Mouse (Mus musculus) forelimb bud, embryonic 11.5 days (tissue): ENCODE results near the gene Lasp1.
"Not testable (repeated sequence)": the region's sequence is repeated elsewhere in the genome, so short reads cannot be mapped to it uniquely, and the experiment has no call there.

Experiments used
- DNase-seq: peaks from one replicate; pipeline ENCODE4 v3.0.0-alpha.2; 2012; ENCODE audit warnings: low read depth, low spot score

The Lasp1 gene

GRCm38 (mm10) chr11:97798782-97799145 lies at the start of gene Lasp1:
TSS of gene Lasp1 (plus strand) at chr11:97799000.
- peak; percentile 89 for DNase-seq

- no peak for DNase-seq
Observed at GRCm38 (mm10) chr11:97753277-97753676, 45.5 kb upstream of the Lasp1 start.

GRCm38 (mm10) chr11:97758125-97758524 lies 40.7 kb upstream of the Lasp1 start:
- no peak for DNase-seq

GRCm38 (mm10) chr11:97758942-97759341 lies 39.9 kb upstream of the Lasp1 start:
- no peak for DNase-seq

- no peak for DNase-seq
Observed at GRCm38 (mm10) chr11:97761638-97762037, 37.2 kb upstream of the Lasp1 start.

- peak; percentile 95 for DNase-seq
Observed at GRCm38 (mm10) chr11:97766154-97766881, 32.5 kb upstream of the Lasp1 start, which contains the start of gene Cwc25. TSS of gene Cwc25 (minus strand) at chr11:97766556.

- no peak for DNase-seq
Observed at GRCm38 (mm10) chr11:97769704-97770103, 29.1 kb upstream of the Lasp1 start.

- no peak for DNase-seq
Observed at GRCm38 (mm10) chr11:97771410-97771809, 27.4 kb upstream of the Lasp1 start.

GRCm38 (mm10) chr11:97775186-97775585 lies 23.6 kb upstream of the Lasp1 start:
- no peak for DNase-seq

GRCm38 (mm10) chr11:97775808-97776496 lies 22.8 kb upstream of the Lasp1 start, which contains the start of gene 1700001P01Rik:
TSS of gene 1700001P01Rik (minus strand) at chr11:97775918.
- DNase-seq = no peak

GRCm38 (mm10) chr11:97776497-97777128 lies 22.2 kb upstream of the Lasp1 start:
- DNase-seq = no peak

GRCm38 (mm10) chr11:97777129-97777529 lies 21.7 kb upstream of the Lasp1 start:
- DNase-seq = no peak

- no peak for DNase-seq
Observed at GRCm38 (mm10) chr11:97778918-97779317, 19.9 kb upstream of the Lasp1 start.

GRCm38 (mm10) chr11:97779968-97780701 lies 18.7 kb upstream of the Lasp1 start:
- no peak for DNase-seq

- no peak for DNase-seq
Observed at GRCm38 (mm10) chr11:97781478-97781831, 17.3 kb upstream of the Lasp1 start.

- peak; percentile 98 for DNase-seq
Observed at GRCm38 (mm10) chr11:97781832-97782563, 16.8 kb upstream of the Lasp1 start, which contains the start of gene Rpl23. TSS of gene Rpl23 (minus strand) at chr11:97782437.

- no peak for DNase-seq
Observed at GRCm38 (mm10) chr11:97782564-97782895, 16.3 kb upstream of the Lasp1 start.

- no peak for DNase-seq
Observed at GRCm38 (mm10) chr11:97787961-97788360, 10.8 kb upstream of the Lasp1 start.

GRCm38 (mm10) chr11:97789727-97790126 lies 9.1 kb upstream of the Lasp1 start:
- no peak for DNase-seq

GRCm38 (mm10) chr11:97790778-97791438 lies 7.9 kb upstream of the Lasp1 start:
- not testable (repeated sequence) for DNase-seq

- DNase-seq = peak; percentile 65
Observed at GRCm38 (mm10) chr11:97793165-97793564, 5.6 kb upstream of the Lasp1 start.
